Mouse (Mus musculus): Measurements from ENCODE around the gene 4933428M09Rik.
A peak's percentile ranks its signal among the peaks of the same experiment; 100 is the strongest.
"Not testable (repeated sequence)": the region's sequence is repeated elsewhere in the genome, so short reads cannot be mapped to it uniquely, and the experiment has no call there.

The 4933428M09Rik gene

DNA sequence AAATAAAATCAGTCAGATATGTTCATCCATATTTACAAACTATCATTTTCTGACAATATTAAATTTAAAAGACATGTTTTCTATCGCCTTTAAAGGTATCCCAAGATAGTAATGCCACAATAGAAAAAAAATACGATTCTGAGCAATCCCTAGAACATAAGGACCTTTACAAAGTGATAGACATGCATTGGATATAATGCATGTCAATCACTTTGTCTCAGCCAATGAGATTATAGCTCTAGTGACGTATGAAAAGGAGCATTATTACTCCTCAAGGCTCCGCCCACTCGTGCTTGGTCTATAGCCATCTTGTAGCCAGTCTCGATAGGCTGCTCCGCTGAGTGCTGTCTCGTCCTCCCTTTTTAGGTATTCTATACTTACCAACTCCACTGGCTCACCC lies at the start of gene 4933428M09Rik:
TSS of gene 4933428M09Rik (plus strand) at position 301 of the 400 bp plus-strand sequence.
- DNase-seq: no peak

DNA sequence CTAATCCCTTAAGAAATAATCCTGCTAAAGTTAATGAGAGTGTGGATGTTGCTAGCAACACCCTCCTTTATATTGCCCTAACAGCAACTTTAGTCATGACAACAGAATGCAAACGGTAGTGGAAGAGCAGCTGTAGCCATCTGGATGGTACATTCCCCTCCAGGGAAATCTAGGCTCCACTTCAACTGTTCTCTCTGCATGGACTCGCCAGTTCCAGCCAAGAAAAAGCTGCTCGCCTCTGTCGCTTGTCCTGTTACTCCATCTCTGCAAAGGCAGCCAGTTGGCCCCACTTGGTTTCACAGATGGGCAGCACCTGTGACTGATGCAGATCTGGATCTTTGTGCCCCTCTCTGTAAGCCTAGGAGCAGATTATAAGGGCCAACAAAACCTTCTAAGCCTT lies 45.0 kb upstream of the 4933428M09Rik start:
- no peak for DNase-seq

DNA sequence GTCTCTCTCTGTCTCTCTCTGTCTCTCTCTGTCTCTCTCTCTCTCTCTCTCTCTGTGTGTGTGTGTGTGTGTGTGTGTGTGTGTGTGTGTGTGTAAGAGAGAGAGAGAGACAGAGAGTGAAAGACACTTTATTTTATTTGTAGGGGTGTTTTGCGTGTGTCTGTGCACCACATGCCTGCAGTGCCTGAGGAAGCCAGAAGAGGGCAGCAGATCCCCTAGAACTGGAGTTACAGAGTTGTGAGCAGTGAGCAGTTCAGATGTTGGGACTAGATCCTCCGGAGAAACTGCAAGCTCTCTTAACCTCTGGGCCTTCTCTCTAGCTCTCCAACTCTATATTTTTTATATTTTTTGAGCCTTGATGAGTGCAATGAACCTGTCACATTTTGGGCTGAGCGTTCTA lies 12.5 kb downstream of the 4933428M09Rik start:
- DNase-seq: not testable (repeated sequence)

DNA sequence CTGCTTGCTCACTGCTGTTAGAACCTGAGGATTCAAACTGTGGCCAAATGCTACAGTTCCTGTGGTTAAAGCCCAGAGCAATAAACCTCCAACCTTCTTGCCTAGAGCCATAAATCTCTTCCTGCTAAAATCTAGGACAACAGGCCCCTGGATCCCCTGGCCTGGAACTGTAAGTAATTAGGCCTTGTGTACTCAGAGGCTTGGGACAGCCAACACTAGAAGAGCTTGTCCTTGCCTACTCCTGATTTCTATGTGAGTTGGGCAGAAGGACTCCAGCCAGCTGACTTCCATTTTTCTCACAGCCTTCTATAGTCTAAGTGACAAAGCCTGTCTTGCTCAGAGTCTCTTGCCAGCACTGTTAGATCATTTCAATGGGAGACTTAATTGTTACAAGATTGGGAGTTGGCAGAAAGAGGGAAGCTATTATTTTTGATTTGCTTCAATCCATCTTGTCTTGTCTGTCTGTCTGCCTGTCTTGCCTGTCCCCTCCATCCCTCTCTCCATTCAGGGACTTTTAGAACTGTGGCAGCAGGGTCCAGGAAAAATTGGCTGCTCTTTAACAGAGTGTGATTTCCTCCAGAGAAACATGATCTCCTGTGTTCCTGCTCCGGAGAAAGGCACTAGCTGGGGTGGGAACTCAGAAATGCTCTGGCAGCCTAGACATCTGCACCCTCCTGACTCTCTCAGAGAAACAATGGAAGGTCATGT lies 15.7 kb downstream of the 4933428M09Rik start:
- DNase-seq: no peak

DNA sequence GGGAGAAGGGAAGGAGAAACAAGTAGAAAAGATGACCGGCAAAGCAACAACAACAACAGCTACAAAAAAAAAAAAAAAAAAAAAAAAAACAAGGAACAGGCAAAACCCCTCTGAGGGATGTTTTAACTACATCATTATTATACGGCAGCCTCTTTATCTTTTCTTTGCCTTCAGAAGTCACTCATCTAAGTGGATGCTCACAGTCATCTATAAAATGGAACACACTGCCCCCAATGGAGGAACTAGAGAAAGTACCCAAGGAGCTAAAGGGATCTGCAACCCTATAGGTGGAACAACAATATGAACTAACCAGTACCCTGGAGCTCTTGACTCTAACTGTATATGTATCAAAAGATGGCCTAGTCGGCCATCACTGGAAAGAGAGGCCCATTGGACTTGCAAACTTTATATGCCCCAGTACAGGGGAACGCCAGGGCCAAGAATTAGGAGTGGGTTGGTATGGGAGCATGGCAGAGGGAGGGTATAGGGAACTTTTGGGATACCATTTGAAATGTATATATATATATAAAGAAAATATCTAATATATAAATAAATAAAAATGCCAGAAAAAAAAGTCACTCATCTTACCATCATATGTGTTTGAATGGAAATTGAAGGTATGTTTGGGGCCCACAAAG lies 30.3 kb downstream of the 4933428M09Rik start:
- not testable (repeated sequence) for DNase-seq

DNA sequence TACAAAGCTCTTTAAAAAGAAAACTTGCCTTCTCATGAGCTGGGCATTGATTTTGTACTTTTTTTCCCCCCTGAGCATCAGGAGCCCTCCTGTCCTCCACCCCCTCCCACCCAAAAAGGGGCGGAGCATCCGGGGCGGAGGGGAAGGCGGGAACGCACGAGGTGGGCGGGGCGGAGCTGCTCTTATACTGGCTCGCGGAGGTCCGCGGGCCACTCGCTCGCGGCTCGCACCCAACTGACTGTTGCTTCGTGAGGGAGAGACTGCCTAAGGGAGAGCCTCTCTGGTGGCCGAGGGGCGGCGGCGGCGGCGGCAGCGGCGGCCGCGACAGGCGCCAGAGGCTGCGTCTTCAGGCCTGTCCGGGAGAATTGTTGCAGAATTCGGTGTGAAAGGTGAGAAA lies 30.8 kb downstream of the 4933428M09Rik start, which contains the start of gene Mum1l1:
TSS of gene Mum1l1 (plus strand) at position 214 of the 397 bp plus-strand sequence.
- peak; percentile 19 for DNase-seq

DNA sequence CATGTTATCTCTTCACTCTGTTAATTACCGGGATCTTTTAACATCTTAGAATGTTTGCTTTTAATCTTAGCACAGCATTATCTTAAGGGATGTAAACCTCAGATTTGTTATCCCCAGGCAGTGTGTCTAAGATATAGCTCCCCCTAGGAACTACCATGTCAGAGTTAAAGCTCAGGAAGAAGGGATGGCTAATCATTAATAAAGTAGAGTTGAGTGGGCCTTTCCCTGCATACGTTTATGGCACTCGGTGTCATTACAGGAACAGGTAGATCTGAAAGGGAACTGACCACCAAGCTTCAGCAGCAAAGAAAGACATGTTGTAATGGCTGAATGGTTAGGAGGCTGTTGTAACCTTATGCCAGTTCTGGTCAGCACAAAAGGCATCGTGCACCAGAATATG lies 35.7 kb downstream of the 4933428M09Rik start:
- no peak for DNase-seq

DNA sequence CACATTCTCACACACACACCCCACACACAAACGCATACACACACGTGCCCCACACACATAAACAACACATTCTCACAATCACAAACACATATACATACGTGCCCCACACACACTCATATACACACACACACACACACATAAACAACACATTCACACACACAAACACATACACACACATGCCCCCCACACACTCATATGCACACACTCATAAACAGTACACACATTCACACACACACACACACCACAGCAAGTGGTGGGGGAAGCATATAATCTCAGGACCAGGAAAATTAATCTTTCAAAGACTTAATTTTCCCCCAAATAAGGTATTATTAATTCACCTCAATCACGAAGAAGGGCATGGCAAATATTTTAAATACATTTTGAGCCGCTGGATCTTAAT lies 37.4 kb downstream of the 4933428M09Rik start:
- no peak for DNase-seq

DNA sequence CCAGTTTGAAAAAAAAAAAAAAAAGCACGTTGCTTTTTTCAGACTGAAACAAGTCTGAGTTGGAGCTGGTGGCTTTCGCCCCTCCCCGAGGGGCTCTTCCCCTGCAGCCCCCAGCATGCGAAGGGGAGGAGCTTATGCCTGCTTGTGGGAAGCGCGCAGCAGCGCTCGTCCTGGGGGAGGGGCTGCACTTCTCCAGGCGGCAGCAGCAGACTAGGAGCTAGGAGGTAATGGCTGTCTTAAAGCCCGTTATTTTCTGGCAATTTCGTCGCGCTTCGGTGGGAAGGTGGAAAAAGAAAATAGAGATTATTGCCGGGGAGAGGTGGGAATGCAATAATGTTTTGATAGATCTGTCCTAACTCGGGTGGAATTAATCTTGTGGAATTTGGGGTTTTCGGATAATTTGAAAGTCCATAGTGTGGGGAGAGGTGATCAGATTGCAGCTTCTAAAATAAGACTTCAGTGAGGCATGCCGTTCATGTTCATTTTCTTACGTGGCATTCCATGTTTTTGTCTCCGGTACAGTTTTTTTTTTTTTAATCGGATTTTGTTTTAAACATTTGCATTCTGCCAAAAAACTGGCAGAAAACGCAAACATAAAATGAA lies 38.1 kb downstream of the 4933428M09Rik start:
- peak; percentile 27 for DNase-seq

DNA sequence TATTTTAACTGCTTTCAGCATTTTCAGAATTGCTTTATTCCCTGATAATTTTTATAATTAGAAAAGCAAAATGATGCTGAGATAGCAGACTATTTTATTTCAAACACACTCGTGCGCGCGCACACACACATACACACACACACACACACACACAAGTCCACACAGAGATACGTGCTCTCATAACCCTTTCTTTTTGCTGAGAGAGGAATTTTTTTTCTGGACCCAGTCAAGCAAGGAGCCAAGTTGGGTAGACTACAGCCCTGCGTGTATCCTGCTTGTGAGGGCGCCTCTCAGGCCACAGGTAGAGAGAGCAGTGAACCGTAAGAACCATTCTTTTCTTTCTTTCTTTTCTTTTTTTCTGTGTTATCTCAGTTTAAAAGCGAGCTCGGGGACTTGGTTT lies 38.7 kb downstream of the 4933428M09Rik start:
- no peak for DNase-seq

DNA sequence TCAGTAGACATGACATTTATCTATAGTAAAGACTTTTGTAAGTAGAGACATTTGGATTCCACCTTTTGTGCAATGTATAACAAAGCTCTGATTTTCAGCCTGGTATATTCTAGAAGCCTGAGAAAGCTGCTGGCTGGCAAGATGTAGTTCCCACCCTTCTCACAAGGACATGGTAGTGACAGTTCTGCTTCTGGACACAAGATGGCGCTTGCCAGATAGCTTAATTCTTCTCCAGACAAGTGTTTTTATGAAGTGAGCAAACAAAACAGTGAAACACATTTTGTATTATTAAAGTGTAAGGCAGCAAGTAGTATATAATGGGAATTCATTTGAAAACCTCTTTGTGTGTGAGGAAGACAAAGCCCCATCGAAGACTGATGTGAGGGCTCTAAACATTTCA lies 40.0 kb downstream of the 4933428M09Rik start:
- DNase-seq: peak; percentile 36

DNA sequence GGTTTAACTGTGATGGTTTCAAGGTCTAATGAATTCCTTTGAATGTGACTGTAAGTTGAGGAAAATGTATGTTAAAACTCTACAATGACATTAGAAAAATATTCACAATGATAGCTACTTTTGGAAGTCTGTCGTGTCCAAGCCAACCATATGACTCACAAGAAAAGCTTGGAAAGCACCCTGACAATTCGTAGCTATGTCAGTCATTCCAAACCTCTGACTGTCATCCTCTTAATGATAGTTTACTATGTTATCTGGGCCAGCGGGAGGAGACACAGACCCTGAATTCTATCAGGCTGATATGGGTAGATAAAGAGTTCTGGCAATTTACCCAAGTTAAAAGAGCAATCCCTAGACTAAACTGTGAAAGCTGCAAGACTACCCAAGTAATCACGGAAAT lies 41.8 kb downstream of the 4933428M09Rik start:
- no peak for DNase-seq

DNA sequence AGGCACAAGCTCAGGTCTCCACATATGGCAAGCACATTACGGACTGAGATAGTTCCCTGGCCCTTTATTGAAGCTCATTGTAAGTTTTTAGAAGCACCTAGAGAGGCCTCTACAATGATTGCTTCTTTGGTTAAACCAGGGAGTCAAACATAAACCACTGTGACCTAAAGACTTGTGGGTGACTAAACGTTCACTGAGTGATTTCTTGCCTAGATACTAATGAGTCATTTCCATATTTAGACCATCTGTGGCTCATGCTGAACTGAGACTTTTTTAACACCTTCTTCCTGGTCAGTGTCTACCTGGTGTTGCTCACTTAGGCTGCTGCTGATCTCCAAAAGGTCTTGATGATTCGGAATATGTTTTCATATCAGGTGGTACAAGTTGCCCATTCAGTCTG lies 42.9 kb downstream of the 4933428M09Rik start:
- DNase-seq: no peak

Data from cerebellum, adult 9-10 months (tissue).